Mouse (Mus musculus) ovary, adult 18-20 months (tissue): ENCODE measurements around the gene Scg5.

Experiments used
- DNase-seq: peaks from one replicate; pipeline ENCODE4 v3.0.0; 2022; ENCODE audit warnings: low spot score, mixed read lengths

Scg5 gene

DNA sequence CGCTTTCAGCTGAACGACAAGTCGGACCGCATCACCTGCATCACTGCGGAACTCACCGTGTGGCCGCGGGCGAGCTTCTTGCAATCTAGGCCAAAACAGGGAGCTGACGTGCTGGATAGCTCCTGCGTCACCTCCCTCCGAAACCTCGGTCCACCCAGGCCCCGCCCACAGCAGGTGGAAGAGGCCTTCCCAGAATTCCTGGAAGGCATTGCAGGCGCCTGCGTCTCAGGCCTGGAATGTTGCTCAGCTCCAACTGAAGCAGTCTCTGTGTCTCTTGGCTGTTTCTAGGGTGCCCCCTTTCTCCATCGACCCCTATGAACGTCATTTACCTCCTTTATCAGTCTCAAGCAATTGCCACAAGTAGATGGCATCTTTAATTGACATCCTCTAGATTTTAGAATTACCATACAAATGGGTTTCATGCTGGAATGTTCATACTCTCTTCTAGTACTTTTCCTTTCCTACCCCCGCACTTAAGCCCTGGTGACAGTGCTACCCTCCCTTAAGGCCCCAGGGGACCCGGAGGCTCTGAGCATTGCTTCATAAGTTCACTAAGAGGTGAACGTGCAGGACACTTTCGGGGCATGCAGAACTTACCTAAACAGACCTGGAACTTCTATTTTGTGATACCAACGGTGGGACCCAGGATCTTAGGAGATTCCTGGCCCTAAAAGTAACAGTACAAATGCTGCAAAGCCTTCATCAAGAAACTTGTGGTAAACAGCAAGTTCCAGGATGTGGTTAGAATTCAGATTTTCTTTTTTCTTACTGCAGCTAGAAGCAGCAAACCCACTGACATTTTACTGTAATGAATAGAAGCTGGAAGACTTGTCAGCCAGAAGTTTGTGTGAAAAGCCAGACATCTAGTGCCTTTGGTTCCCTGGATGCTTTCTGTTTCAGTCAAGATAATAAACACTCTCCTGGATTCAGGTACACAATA, at the start of gene Scg5:
Gene Scg5, minus strand, starts transcription at position 179 of the 940 bp plus-strand sequence.
- peak; percentile 56 for DNase-seq

DNA sequence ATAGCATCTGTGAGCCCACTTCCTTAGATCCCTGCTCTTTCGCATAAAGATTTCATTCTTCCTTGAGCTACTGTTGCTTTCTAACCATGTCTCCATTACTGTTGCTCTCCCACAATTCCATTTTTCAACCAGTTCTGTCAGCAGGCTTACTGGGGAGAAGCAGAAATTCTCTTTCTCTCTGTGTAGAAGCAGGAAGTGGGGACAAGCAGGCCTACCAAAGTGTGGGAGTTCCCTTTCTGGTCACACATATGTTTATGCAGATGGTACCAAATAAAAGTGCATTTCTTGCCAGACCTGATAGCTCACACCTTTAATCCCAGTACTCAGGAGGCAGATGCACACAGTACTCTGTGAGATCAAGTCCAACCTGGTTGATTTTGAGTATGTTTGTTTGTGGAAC, 41.2 kb upstream of the Scg5 start:
- DNase-seq, result no peak

DNA sequence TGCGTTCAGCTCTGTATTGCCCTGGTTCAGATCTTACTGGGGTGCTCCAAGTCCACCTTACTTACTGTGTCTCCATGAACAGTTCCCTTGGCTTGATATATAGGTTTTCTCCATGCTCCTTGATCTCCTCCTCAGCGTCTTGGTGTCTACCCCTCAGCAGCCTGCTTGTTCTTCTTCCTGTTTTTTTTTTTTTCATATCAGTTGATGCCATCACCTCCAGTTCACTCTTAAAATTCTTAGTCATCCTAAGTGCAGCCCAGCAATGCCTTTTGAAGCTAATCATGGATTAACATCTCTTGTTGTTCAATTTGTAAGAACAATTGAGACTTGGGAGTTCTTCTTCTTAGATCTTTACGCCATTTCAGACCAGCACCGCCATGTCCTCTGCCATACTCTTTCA, 39.5 kb upstream of the Scg5 start:
- DNase-seq, result no peak

DNA sequence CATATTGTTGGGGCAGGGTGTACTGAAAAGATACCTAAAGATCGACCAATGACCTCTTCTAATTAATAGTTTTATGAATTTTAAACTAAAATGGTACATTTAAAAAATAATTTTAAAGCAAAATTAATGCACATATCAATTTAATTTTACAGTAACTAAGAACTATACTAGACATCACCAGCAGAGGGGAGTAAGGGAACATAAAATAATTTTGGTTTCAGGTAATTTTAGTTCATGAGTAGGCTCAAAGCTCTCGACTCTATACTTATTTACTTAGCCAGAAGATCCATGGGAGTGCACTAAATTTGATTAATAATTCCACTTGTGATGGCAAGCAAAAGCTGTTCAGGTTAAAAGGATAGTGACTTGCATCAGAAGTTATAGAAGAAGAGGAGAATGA, 37.2 kb upstream of the Scg5 start:
- no peak for DNase-seq

DNA sequence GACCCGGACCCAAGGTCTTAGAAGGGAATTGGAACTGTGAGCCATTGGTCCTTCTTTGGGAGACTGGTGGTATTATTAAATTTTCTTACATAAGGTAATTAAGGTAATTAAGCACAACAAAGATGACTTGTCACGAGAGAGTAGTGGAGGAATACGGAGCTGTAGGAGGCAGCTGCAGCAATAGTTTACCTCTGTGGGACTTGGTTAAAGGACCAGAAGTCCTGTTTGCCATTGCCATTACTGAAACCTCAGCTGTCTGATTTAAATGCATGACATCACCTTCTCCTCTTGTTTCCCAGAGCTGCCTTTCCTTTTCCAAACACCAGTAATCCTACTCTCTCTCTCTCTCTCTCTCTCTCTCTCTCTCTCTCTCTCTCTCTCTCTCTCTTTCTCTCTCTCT, 20.2 kb upstream of the Scg5 start:
- DNase-seq, result no peak

DNA sequence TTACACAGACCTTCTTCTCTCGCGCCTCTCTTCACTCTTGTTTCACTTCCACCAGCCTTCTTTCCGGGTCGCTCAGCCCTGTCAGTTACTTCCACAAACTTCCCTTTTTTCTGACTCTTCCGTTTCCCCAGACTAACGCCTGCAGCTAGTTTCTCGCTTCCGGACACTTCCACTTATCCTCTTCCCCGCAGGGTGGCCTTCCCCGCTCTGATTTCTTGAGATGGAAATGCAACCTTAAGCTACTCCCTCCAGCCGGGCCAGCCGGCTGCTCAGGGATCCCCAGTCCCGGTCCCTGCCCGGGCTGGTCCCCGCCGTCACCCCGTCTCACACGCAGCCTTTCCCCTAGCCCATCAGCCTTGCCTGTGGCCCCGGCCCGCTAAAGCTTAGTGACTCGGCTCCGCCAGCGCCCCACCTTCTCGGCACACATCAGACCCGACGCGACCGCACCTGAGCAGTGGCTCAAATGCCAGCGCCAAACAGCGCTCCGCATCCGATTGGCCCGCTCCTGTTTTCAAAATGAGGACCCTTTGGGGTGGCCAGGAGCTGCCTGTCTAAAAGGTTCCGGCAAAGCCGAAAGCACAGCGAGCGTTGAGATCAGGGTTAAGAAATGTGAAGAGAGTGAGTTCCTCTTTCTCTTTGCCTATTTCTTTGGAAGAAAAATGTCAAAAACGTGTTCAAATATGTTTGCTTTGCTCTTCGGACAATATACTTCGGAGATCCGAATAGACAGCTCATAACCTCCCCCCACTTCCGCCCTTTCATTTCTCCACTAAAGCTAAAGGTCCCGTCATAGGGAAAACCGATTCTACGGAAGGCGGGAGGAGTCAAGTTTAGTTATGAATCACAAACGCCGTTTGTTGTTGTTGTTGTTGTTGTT, 19.6 kb upstream of the Scg5 start, which contains the start of gene Arhgap11a:
Gene Arhgap11a, minus strand, starts transcription at position 417 of the 877 bp plus-strand sequence.
- DNase-seq, result peak; percentile 69

DNA sequence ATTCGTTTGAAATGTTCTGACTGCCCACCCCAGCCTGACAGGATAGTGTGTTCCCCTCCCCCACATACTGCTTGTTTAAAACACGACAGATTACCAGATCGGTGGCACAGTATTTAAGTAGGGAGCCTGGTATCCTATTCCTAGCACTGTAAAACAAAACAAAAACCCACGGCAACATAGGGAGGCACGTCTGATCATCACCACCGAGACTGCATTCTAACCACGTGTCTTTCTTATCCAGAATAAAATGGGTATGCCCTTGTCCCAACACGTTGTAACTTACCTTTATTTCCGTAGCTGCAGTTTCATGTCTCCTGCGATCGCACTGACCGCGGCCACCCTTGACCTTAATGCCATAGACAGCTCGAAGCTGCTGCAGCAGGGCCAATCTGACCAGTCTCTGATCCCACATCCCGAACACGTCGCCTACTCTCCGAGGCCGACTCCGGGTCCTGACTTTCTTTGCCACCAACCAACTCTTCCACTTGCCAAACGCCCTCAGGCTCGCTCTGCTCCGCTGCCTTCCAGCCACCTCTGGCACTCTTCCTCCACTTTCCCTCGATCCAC, 18.8 kb upstream of the Scg5 start:
- DNase-seq, result no peak

DNA sequence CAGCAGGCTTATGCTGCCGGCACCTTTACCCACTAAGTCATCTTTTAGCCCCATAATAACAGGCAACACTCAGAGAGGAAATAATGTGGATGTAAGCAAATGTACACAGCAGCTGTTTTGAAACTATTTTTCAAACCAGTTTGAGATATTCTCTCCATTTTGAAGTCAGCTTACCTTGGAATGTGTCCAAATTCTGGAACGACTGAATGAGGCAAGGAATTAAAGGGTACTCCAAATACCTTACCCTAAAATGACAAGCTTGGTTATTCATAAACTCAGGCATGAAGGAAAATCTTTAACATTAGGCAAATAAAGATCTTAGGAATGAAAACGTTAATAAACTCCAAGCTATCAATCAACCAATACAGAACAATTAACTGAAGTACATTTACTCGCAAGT, 16.2 kb upstream of the Scg5 start:
- no peak for DNase-seq

DNA sequence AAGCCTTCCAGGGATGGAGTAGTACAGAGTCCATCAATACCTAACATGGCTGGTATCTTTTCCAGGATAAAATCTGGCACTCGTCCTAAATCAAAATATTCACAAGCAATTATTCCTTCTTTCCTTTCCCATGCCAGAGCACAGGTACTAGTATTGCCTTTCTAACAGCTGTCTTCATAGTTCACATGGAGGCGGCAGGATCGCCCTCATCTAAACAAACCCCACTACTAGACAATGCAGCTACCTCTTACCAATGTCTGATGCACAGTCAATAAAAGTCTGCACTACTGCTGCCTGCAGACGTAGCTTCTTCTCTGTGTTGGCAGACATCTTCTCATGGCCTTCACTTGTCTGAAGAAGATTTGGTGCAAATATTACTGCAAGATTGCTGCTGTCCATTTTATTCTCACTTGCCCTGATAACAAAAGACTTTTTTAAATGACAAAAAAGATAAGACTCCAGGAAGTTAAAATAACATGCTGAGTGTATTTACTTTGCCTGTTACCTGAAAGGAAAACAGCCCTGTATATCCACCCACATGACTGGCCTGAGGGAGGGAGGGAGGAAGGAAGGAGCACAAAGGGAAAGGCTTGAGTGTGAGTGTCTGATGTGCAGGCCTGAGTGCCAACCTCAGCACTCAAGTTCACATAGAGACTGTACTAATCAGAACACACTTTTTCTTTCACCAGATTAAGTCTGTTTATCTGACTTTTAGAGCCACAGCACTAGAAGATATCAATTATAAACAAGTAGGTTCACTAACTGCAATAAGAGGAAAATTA, 12.9 kb upstream of the Scg5 start:
- no peak for DNase-seq

DNA sequence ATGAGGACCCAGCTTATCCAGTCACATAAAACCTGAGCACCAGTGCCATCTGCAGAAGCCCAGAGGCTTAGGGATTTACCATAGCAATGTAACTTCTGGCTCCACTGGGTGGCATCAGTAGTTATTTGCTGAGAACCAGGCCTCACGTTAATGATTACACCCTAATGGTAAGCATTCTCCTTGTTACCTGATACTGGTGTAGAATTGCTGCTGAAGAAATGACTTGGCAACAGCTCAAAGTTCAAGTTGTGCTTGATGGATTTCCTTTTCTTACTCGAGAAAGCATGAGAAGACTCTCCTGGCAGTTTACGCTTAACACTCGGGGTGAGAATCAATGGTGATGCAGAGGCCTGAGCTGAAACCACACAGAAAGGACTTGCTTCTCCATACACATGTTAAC, 10.6 kb upstream of the Scg5 start:
- no peak for DNase-seq

DNA sequence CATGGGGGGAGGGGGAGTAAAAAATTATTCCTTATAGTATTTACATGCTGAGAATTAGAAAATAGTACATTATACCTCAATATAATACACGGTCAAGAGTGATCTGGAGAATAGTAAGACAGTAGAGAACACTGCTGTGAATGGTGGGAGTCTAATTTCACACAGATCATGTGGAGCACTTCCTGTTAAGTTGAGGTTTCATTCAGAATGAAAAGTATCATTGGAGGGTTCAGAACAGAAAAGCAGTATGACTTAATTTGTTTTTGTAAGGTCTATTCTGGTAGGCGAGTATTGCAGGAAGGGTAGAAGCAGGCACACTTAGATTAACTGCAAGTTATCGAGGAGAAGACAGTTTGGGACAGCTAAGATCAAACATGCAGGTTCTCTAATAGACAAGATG, 6.3 kb upstream of the Scg5 start:
- no peak for DNase-seq

DNA sequence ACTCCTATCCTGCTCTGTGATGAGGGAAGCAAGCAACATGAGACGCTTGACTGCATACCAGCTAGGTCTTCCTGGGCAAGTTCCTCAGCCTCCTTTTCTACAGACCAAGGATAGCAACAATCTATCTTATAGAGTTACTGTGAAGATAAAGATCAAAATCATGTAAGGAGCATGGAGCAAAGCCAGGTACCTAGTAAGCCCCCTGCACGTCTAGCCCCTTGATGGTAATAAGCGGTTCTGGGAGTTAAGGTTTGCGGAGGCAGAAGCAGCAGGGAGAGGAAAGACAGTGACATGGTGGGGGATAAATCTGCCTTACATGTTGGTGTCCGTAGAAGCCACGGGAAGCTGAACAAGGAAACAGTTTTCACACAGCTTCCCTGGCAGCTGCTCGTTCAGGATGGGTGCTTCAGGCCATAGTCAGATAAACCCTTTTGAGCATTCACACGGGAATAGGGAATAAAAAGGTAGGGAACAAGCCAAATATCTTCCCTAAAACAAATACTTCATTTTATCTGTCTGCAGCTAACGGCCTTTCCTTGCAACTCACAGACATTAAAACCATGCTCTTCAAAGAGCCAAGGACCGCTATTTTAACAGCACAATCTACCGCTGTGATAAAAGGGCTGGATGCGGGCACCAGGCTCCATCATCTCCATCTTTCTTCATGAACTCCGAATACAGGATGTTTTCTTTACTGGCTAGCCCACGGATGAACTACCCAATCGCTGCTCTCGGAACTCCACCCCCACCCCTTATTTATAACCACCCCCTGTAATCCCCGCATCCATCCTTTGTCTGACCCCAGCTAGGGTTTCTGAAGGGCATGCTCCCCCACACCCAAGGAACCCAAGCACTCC, 607 bp downstream of the Scg5 start:
- no peak for DNase-seq

DNA sequence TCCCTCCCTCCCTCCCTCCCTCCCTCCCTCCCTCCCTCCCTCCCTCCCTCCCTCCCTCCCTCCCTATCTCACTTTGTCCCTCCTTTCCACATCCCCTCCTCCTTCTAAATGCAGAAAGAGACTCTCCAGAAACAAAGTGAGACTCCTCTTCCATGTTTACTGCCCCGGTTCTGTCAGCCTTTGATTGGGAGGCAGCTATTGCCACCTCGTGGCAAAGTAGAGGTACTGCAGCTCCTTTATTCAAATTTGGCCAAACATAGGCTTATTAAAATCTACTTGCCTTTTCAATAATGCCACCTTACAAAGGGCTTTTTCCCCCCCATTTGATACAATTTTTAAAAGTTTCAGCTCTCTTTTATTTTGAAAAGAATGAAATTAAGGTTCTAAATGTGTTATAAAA, 5.0 kb downstream of the Scg5 start:
- no peak for DNase-seq

DNA sequence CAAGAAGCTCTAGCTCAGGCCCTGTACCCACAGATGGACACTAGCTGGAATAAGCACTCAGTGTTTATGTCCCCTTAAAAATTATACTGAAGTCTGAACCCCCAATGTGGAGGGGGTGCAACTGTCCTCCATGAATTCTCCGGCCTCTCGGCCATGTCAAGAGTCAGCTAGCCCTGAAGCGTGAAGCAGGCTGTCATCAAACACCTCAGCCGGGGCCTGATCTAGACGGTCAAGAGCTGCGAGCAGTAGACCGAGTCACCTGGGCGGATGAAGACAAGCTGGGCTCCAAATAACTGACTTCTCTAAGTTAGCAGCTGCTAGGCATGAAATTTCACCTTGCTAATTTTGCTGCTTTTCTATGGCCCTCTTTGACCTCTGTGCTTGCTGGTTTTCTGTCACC, 6.6 kb downstream of the Scg5 start:
- no peak for DNase-seq

DNA sequence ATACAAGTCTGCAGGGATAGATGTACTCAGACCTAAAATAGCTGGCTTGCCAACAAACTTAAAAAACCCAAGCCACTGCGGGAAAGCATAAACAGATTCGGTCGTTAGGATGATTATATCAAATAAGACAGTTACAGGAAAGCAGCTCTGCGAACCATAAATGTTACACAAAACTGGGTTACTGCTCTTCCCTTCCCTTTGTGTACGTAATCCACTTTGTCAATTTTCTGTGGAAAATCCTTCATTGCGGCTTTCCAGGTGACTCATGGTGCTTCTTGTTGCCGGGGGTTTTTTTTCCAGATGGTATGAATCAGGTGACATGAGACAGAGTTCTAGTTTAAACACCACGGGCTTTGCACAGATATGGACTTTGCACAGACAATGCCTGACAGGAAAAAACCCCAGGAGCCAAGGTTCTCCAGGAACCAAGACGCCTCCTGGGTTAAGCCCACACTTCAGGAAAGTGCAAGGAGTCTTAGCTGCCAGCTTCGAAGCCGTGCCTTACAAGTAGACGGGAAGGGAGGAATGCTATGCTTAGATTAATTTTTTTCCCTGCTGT, 7.7 kb downstream of the Scg5 start:
- DNase-seq, result no peak

DNA sequence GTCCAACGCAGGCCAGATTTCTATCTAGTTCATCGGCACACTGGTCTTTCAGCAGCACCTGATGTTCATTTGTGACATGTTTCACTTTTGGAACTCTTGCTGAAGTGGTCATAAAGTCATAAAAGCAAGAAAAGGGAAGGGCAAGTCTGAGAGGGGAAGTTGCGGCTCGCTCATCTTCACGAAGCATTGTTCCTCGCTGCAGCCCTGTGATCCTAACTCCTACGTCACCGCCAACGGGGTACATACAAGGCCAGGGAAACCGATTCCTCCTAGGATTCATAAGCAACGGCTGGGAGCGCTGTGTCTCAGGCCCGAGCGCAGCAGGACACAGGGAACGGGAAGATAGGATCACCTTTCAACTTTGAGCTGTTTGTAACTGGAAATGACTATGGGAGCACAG, 8.8 kb downstream of the Scg5 start:
- no peak for DNase-seq

DNA sequence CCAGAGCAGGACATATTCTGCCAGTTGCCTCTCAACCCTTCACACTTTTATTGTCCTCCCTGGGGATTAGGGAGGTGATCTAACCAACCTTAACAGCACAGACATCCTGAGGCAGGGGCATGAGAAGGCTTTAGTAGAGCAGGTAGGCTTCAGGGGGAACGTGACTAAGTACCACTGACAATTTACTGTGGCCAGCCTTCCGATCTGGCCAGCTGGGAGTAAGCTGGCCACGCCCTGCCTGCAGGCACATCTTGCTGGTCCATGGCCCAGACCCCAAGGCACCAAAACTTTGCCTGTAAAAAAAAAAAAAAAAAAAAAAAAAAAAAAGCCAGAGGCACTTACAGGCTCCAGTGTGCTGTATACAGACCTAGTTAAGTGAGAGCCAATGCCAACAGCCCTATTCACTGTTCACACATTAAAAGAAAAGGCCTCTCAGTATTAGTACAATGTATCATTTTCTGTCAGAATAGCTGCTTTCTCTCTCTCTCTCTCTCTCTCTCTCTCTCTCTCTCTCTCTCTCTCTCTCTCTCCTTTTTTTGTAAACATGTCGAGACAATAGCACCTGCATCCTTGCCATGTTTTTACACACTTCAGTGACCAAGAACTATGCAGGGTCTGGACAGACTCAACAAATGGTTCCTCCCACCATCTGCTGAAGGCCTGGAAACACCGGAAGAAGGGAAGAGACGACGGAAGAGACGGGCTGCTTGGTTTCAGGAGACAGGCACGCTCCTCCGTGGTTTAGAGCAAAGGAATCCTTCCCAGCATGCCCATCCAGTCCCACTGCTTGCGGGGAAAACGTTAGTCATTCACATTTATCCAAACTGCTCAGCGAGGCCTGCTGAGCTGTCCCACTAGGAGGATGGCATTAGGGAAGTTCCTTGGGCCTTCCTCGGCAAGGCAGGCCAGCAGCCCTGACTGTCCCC, 11.0 kb downstream of the Scg5 start:
- DNase-seq, result no peak

DNA sequence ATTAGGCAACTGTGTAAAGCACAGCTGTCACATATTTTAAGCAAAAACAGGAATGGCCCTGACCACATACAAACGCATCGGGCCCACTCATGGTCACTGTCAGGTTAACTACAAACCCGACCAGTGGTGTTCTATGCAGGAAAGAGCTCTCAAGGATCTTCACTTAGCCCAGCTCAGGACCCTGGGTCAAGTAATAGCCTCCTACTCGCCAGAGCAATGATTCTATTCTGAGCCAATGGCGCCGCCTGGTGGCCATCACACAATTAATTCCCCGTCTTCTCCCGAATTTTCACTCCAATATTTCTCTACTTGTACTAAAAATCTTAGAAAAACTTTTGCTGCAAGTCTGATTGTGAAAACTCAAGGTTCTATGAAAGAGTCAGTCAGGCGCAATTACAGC, 21.3 kb downstream of the Scg5 start:
- peak; percentile 48 for DNase-seq

DNA sequence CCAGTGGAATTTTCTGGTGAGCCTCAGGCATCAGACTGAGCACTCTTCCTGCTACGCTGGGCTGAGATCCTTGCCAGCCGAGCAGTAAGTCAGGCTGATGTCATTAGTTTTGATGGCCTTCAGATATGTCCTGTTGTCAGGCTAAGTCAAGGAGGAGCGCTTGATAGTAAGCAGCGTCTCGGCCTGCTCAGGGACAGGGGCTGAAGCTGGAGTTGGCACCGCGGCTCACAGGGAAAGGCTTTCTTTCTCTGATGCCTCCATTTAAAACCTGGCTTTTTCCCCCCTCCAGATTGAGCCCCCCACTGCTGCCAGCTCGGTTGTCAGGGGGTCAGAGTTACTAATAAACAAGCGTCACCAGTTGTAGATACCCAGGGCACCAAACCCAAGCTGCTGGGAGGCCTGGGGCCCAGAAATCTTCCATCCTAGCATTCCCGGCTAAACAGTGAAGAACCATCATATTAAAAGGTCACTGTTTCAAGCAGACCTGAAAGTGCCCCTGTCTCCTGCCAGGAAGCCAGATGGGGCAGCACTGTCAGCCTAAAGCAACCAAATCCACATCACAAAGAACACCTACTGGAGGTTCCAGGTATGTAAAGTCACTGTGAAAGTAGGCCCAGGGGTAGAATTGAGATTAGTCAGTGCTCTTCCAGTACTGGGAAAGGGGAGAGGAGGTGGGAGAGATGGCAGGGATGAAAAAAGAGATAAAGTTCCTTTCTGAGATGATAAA, 21.9 kb downstream of the Scg5 start:
- DNase-seq, result peak; percentile 72
